Mouse (Mus musculus): Measurements from ENCODE around the gene Chchd3. TPM values are rescaled to one million over a fixed set of nuclear protein-coding genes. Genes with fewer than 3 reads are reported as not detected.

The Chchd3 gene
- polyA plus RNA-seq, 1 experiment from 2014 or later = 106 TPM

GRCm38 (mm10) chr6:32949702-32950101 lies 110.4 kb downstream of the Chchd3 start:
- peaks cover 2% of the 10 kb centered on the region; the same call in 1 of the 2 replicates for H3K4me1 ChIP-seq
- no peak overlapping the region for H3K9ac ChIP-seq
- no peak overlapping the region for H3K4me2 ChIP-seq
- WGBS = 72% methylated on average over 3 of the region's 3 CpGs
- no peak overlapping the region for H3K4me3 ChIP-seq
- H3K27ac ChIP-seq = no peak overlapping the region
- no peaks in the 10 kb centered on the region for H3K36me3 ChIP-seq (replicated peaks)
- no peaks in the 10 kb centered on the region for H3K27me3 ChIP-seq (replicated peaks)
- no peaks in the 10 kb centered on the region for H3K9me3 ChIP-seq
- ATAC-seq (replicated peaks) = no peak

DNA sequence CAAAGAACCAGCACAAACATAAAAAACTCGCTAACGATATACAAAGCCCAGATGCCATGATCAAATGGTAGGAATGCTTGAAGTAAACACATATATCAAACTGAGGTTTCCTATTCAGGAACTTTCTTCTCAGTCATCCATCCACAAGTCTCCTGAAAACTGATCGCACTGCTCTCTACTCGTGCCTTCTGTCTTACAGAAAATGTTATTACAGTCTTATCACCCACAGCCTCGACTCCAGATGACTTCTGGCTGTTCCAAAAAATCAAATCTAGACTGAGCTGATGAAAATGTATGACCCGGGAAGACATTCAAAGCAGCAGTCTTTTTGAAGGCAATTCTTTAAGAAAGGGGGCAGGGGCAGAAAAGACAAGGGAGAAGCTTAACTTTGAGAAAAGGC lies 112.8 kb downstream of the Chchd3 start:
- 60% methylated on average over 6 of the region's 6 CpGs for WGBS
- no peak for ATAC-seq (replicated peaks)
- H3K4me1 ChIP-seq = peaks cover 2% of the 10 kb centered on the region; the same call in 1 of the 2 replicates
- H3K9me3 ChIP-seq = no peaks in the 10 kb centered on the region
- H3K36me3 ChIP-seq (replicated peaks) = no peaks in the 10 kb centered on the region
- no peak overlapping the region for H3K9ac ChIP-seq
- H3K27ac ChIP-seq = no peak overlapping the region
- H3K4me2 ChIP-seq = no peak overlapping the region
- no peak overlapping the region for H3K4me3 ChIP-seq
- no peaks in the 10 kb centered on the region for H3K27me3 ChIP-seq (replicated peaks)

DNA sequence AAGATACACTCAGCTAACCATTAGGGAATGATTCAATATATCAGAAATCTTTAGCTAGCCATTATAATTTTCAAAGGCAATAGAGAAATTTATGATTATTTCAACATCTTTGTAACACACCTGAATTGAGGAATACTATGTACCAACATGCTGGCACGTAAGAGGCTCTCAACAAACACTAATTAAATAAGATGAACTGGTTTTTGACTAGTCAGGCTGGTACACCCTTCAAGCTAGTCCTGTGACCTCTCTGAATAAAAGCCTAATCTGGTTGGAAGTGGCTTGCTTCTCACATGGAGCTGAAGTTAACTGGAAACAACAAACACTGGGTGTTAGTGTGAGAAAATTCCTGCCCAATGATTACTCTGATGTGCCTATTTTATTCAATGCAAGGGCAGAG lies 115.1 kb downstream of the Chchd3 start:
- H3K27me3 ChIP-seq (replicated peaks) = no peaks in the 10 kb centered on the region

GRCm38 (mm10) chr6:32943651-32944050 lies 116.4 kb downstream of the Chchd3 start:
- 93% methylated on average over 4 of the region's 4 CpGs for WGBS
- Histone ChIP-seq H3K4me2 (no peak overlapping the region), H3K27me3 (replicated peaks) (no peaks in the 10 kb centered on the region), H3K36me3 (replicated peaks) (no peaks in the 10 kb centered on the region), H3K4me1 (peaks cover 2% of the 10 kb centered on the region; the same call in 1 of the 2 replicates), H3K9ac (no peak overlapping the region), H3K27ac (no peak overlapping the region), H3K4me3 (no peak overlapping the region), H3K9me3 (no peaks in the 10 kb centered on the region)
- ATAC-seq (replicated peaks) = no peak

More for the DNA sequence above, 115.1 kb downstream of the Chchd3 start:
- Histone ChIP-seq H3K36me3 (replicated peaks) (no peaks in the 10 kb centered on the region), H3K9me3 (no peaks in the 10 kb centered on the region), H3K4me3 (no peak overlapping the region), H3K9ac (no peak overlapping the region), H3K4me2 (no peak overlapping the region), H3K4me1 (peaks cover 2% of the 10 kb centered on the region; the same call in 1 of the 2 replicates), H3K27ac (no peak overlapping the region)
- ATAC-seq (replicated peaks) = no peak
- 90% methylated on average over 1 of the region's 1 CpGs for WGBS

DNA sequence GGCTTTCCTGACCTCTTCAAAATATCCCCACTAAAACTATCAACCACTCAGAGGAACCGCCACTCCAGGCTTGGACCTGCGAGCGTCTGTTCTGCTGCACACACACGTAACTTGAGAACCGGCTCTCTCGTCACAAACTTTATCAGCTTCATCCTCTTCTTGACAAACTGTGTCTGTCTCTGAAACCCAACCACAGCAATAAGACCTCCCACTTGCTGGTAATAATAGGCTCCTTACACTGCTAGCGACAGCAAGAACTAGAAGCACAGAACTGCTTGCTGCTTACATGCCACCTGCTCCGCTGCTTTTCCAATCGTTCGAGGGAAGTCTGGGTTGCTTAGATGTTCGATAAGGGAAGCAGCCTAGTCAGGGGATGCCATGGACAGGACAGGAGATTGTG lies 119.8 kb downstream of the Chchd3 start:
- Histone ChIP-seq H3K36me3 (replicated peaks) (no peaks in the 10 kb centered on the region), H3K27ac (no peak overlapping the region), H3K4me1 (peaks cover 11% of the 10 kb centered on the region; the same call in 1 of the 2 replicates), H3K9me3 (no peaks in the 10 kb centered on the region), H3K4me3 (no peak overlapping the region), H3K4me2 (no peak overlapping the region), H3K9ac (no peak overlapping the region), H3K27me3 (replicated peaks) (no peaks in the 10 kb centered on the region)
- no peak for ATAC-seq (replicated peaks)
- WGBS = 78% methylated on average over 11 of the region's 11 CpGs

DNA sequence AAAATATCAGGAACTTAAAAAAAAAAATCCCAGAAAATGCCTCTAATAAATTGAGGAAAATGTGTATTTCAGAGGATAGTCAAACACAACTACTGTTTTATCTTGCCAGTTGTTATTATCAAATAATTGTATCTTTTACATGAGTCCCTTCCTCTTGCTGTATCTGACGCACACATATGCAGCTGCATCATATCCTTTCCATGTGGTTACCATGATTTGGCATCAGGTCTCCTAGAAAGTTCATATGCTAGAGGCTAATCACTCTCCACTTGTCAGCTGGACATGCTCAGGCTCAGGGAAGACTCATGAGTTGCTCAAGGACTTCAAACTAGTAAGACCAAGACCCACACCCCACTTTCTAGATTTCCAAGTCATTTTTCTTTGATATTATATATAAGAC lies 122.4 kb downstream of the Chchd3 start:
- no peak for ATAC-seq (replicated peaks)
- H3K27ac ChIP-seq = no peak overlapping the region
- no peaks in the 10 kb centered on the region for H3K9me3 ChIP-seq
- H3K36me3 ChIP-seq (replicated peaks) = no peaks in the 10 kb centered on the region
- H3K4me2 ChIP-seq = no peak overlapping the region
- no peaks in the 10 kb centered on the region for H3K27me3 ChIP-seq (replicated peaks)
- H3K9ac ChIP-seq = no peak overlapping the region
- no peak overlapping the region for H3K4me3 ChIP-seq
- 0 out of 2 replicates have a peak, but pooled peaks cover 9% of the 10 kb centered on the region for H3K4me1 ChIP-seq
- WGBS = 97% methylated on average over 1 of the region's 1 CpGs

GRCm38 (mm10) chr6:32936794-32937193 lies 123.3 kb downstream of the Chchd3 start:
- no peak overlapping the region for H3K9ac ChIP-seq
- no peak overlapping the region for H3K27ac ChIP-seq
- no peak overlapping the region for H3K4me2 ChIP-seq
- no peaks in the 10 kb centered on the region for H3K36me3 ChIP-seq (replicated peaks)
- ATAC-seq (replicated peaks) = no peak
- 0 out of 2 replicates have a peak, but pooled peaks cover 9% of the 10 kb centered on the region for H3K4me1 ChIP-seq
- H3K27me3 ChIP-seq (replicated peaks) = no peaks in the 10 kb centered on the region
- no peak overlapping the region for H3K4me3 ChIP-seq
- 72% methylated on average over 3 of the region's 3 CpGs for WGBS
- H3K9me3 ChIP-seq = no peaks in the 10 kb centered on the region

DNA sequence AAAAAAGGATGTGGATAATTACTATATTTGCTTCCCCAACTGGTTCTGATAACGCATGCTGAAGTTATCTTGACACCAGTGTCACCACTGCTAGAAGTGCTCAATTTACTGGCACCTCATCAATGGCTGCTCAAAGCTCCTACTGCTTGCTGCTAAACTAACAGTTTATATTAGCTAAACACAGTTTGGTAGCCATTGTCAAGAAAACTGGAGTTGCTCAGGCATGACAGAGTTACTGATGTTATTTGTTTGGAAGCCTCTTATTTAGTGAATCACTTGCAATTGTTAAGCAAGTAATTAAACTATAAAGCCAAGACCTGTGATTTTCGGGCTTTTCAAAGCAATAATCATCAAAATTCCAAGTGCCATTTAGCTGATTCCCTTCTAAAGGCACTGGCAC lies 123.7 kb downstream of the Chchd3 start:
- peaks cover 10% of the 10 kb centered on the region for H3K4me1 ChIP-seq
- H3K27ac ChIP-seq = no peak overlapping the region
- no peak for ATAC-seq (replicated peaks)
- WGBS = 37% methylated on average over 2 of the region's 2 CpGs
- no peaks in the 10 kb centered on the region for H3K9me3 ChIP-seq
- H3K36me3 ChIP-seq (replicated peaks) = no peaks in the 10 kb centered on the region
- no peak overlapping the region for H3K4me2 ChIP-seq
- H3K9ac ChIP-seq = no peak overlapping the region
- H3K4me3 ChIP-seq = no peak overlapping the region
- H3K27me3 ChIP-seq (replicated peaks) = no peaks in the 10 kb centered on the region

DNA sequence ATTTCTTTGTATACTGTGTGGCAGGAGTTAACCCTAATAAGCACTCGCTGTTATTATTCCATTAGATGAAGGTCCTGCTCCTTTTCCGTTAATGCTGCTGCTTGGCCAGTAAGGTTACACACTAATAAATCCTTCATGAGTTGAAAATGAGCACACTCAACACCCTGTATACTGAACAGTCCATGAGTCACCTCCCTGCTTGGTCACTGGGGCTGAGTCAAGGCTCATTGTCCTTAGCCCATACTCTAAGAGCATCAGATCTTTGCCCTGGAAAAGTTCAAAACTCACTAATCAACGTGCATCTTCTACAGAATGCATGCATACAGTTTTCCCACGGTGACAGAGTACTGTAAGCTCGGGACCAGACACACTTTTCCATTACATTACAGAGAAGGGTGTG lies 124.5 kb downstream of the Chchd3 start:
- Histone ChIP-seq H3K27me3 (replicated peaks) (no peaks in the 10 kb centered on the region), H3K4me3 (no peak overlapping the region), H3K36me3 (replicated peaks) (no peaks in the 10 kb centered on the region), H3K9me3 (no peaks in the 10 kb centered on the region), H3K4me2 (no peak overlapping the region), H3K9ac (no peak overlapping the region), H3K4me1 (peaks cover 14% of the 10 kb centered on the region), H3K27ac (no peak overlapping the region)
- WGBS = 89% methylated on average over 5 of the region's 5 CpGs
- ATAC-seq (replicated peaks) = no peak

- peaks cover 10% of the 10 kb centered on the region for H3K4me1 ChIP-seq
- H3K36me3 ChIP-seq (replicated peaks) = no peaks in the 10 kb centered on the region
- H3K4me3 ChIP-seq = no peak overlapping the region
- 0 out of 2 replicates have a peak overlapping the region, but pooled peaks have one; percentile 24 for H3K27ac ChIP-seq
- H3K9ac ChIP-seq = no peak overlapping the region
- no peaks in the 10 kb centered on the region for H3K27me3 ChIP-seq (replicated peaks)
- 21% methylated on average over 11 of the region's 11 CpGs for WGBS
- ATAC-seq (replicated peaks) = peak; percentile 67
- no peaks in the 10 kb centered on the region for H3K9me3 ChIP-seq
- H3K4me2 ChIP-seq = no peak overlapping the region
These were observed 128.8 kb downstream of the Chchd3 start for GRCm38 (mm10) chr6:32931106-32931770.

- Histone ChIP-seq H3K36me3 (replicated peaks) (no peaks in the 10 kb centered on the region), H3K4me3 (no peak overlapping the region), H3K4me2 (no peak overlapping the region), H3K27me3 (replicated peaks) (no peaks in the 10 kb centered on the region), H3K9ac (no peak overlapping the region), H3K4me1 (no peaks in the 10 kb centered on the region), H3K9me3 (no peaks in the 10 kb centered on the region), H3K27ac (no peak overlapping the region)
- WGBS = 85% methylated on average over 1 of the region's 1 CpGs
- ATAC-seq (replicated peaks) = no peak
These were observed 137.7 kb downstream of the Chchd3 start for GRCm38 (mm10) chr6:32922391-32922790.

DNA sequence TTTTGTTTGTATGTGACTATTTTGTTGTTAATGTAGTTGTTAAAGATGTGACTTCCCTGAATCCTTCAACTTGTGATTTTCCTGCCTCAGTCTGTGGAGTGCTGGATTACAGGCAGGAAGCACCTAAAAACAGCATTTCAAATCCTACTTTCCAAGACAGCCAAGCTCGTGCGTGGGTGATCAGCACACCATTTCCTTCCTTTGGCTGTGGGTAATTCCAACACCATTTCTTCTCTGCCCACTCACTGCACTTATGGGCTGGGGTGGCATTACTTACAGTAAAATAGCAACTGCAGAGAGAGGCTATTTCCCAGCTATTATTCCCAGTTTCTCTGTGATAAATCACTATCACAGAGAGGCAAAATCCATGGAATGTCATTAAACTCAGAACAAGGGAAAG lies 140.0 kb downstream of the Chchd3 start:
- no peak overlapping the region for H3K4me2 ChIP-seq
- H3K4me1 ChIP-seq = no peaks in the 10 kb centered on the region
- H3K27me3 ChIP-seq (replicated peaks) = no peaks in the 10 kb centered on the region
- no peak overlapping the region for H3K9ac ChIP-seq
- ATAC-seq (replicated peaks) = no peak
- H3K27ac ChIP-seq = no peak overlapping the region
- H3K36me3 ChIP-seq (replicated peaks) = no peaks in the 10 kb centered on the region
- 81% methylated on average over 2 of the region's 2 CpGs for WGBS
- no peak overlapping the region for H3K4me3 ChIP-seq
- no peaks in the 10 kb centered on the region for H3K9me3 ChIP-seq

- ATAC-seq (replicated peaks) = no peak
- Histone ChIP-seq H3K27ac (no peak overlapping the region), H3K9me3 (no peaks in the 10 kb centered on the region), H3K4me3 (no peak overlapping the region), H3K9ac (no peak overlapping the region), H3K27me3 (replicated peaks) (no peaks in the 10 kb centered on the region), H3K4me2 (no peak overlapping the region), H3K36me3 (replicated peaks) (no peaks in the 10 kb centered on the region), H3K4me1 (no peaks in the 10 kb centered on the region)
- 97% methylated on average over 2 of the region's 2 CpGs for WGBS
These were observed 149.4 kb downstream of the Chchd3 start for GRCm38 (mm10) chr6:32910692-32911091.
